Mouse (Mus musculus): Measurements from ENCODE around the gene Pxmp4.

DNA sequence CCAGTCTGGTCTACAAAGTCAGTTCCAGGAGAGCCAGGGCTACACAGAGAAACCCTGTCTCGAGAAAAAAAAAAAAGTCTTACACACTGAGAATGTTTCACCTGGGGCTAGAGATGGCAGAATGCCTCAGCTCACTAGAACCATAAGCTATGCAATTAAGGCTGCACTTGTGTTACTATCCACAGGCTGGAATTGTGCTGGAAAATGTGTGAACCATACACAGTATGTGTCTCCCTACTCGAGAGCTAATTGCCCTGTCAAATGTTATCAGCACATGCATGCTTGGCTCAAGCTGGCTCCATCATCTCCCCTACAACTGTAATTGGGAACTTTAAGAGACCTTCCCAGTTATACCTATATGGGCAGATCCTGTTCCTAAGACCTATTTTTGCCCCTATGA, 52.6 kb downstream of the Pxmp4 start:
- no peak for TF ChIP-seq CTCF (IDR thresholded peaks at IDR 0.05; ENCODE audit: low read depth, low read length)
- no peak for TF ChIP-seq POLR2A (IDR thresholded peaks at IDR 0.05; ENCODE audit: insufficient read depth, low read length)
- TF ChIP-seq EP300 (IDR thresholded peaks at IDR 0.05; ENCODE audit: insufficient read depth, low read depth, low read length): no peak

Measured in ES-Bruce4 (cell line).